Mouse (Mus musculus): ENCODE results near the gene Klk13. TPM values are rescaled to one million over a fixed set of nuclear protein-coding genes. Genes with fewer than 3 reads are reported as not detected.

Klk13 gene
- polyA plus RNA-seq, 1 experiment from 2014 or later = 0.24 TPM

DNA sequence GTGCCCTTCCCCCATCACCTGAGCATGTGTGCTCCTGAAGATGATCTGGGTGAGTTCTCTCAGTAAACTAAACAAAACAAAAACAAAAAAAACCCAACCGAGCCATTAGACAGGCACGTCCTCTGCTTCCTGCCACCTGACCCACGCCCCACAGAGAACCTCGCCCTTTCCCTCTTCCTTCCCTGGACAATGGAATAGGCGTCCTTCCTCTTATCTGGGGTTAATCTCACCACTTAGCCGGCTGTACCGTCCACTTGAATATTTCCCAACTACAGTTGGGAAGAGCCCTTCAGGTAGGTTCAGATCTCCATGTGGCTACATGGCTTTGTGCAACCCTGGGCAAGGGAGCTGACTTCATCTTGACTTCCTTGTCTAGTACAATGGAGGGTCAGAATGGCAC lies 27.3 kb upstream of the Klk13 start:
- no peaks in the 10 kb centered on the region for H3K4me1 ChIP-seq (replicated peaks)
- H3K36me3 ChIP-seq = no peaks in the 10 kb centered on the region
- H3K4me3 ChIP-seq = no peak overlapping the region
- no peak overlapping the region for H3K27ac ChIP-seq (ENCODE audit: poor library complexity, severe bottlenecking)
- 52% methylated on average over 7 of the region's 7 CpGs for WGBS
- H3K9me3 ChIP-seq (replicated peaks) = no peaks in the 10 kb centered on the region
- H3K4me2 ChIP-seq = no peak overlapping the region
- no peaks in the 10 kb centered on the region for H3K27me3 ChIP-seq (replicated peaks)
- no peak overlapping the region for H3K9ac ChIP-seq
- no peak for ATAC-seq (ENCODE audit: insufficient number of reproducible peaks, low FRiP score)

- H3K4me1 ChIP-seq (replicated peaks) = no peaks in the 10 kb centered on the region
- no peaks in the 10 kb centered on the region for H3K9me3 ChIP-seq (replicated peaks)
- H3K4me2 ChIP-seq = no peak within 1 kb of the TSS
- H3K27ac ChIP-seq (ENCODE audit: poor library complexity, severe bottlenecking) = no peak within 1 kb of the TSS
- no peak for ATAC-seq (ENCODE audit: insufficient number of reproducible peaks, low FRiP score)
- H3K27me3 ChIP-seq (replicated peaks) = no peaks in the 10 kb centered on the region
- H3K36me3 ChIP-seq = no peaks in the 10 kb centered on the region
- no peak within 1 kb of the TSS for H3K9ac ChIP-seq
- no peak within 1 kb of the TSS for H3K4me3 ChIP-seq
Observed at GRCm38 (mm10) chr7:43690118-43690517, 22.2 kb upstream of the Klk13 start, which contains the start of gene Klk14. Gene Klk14 (plus strand): TSS chr7:43690418.

- H3K9ac ChIP-seq = no peak overlapping the region
- peaks cover 12% of the 10 kb centered on the region for H3K4me1 ChIP-seq (replicated peaks)
- no peaks in the 10 kb centered on the region for H3K9me3 ChIP-seq (replicated peaks)
- H3K4me2 ChIP-seq = no peak overlapping the region
- peaks cover 16% of the 10 kb centered on the region for H3K27me3 ChIP-seq (replicated peaks)
- H3K27ac ChIP-seq (ENCODE audit: poor library complexity, severe bottlenecking) = no peak overlapping the region
- no peak for ATAC-seq (ENCODE audit: insufficient number of reproducible peaks, low FRiP score)
- no peaks in the 10 kb centered on the region for H3K36me3 ChIP-seq
- WGBS = 80% methylated on average over 3 of the region's 3 CpGs
- H3K4me3 ChIP-seq = no peak overlapping the region
Observed at GRCm38 (mm10) chr7:43710031-43710430, 2.3 kb upstream of the Klk13 start.

DNA sequence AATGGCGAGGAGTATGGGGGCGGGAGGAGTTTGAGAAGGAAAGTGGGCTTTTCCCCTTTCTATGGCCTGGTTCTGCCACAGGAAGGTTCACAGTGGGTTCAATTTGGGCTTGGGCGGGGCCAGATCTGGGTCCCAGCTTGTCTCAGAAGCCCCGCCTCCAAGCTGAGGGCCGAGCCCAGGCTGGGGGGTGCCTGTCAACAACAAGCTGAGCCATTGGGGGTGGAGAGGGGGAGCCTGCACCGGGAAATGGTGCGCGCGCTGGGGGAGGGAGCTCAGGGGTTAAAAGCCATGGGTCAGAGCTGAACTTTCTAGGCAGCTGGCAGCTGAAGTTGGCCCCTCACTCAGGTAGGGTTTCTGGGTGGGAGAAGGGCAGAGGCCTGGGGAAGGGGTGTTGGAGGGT lies 550 bp downstream of the Klk13 start:
- no peaks in the 10 kb centered on the region for H3K36me3 ChIP-seq
- no peak overlapping the region for H3K9ac ChIP-seq
- H3K4me2 ChIP-seq = peak overlapping the region; percentile 51
- no peak overlapping the region; the same call in 1 of the 2 replicates for H3K4me3 ChIP-seq
- 5% methylated on average over 9 of the region's 9 CpGs for WGBS
- ATAC-seq (ENCODE audit: insufficient number of reproducible peaks, low FRiP score) = 0 out of 2 replicates have a peak, but pooled peaks have one; percentile 11
- H3K27me3 ChIP-seq (replicated peaks) = peaks cover 16% of the 10 kb centered on the region
- no peaks in the 10 kb centered on the region for H3K9me3 ChIP-seq (replicated peaks)
- peaks cover 12% of the 10 kb centered on the region for H3K4me1 ChIP-seq (replicated peaks)
- H3K27ac ChIP-seq (ENCODE audit: poor library complexity, severe bottlenecking) = no peak overlapping the region

GRCm38 (mm10) chr7:43713741-43714351 lies 1.5 kb downstream of the Klk13 start:
- Histone ChIP-seq H3K4me2 (peak overlapping the region; percentile 51), H3K27me3 (replicated peaks) (peaks cover 16% of the 10 kb centered on the region), H3K4me3 (peak overlapping the region; percentile 11; the same call in 1 of the 2 replicates), H3K36me3 (no peaks in the 10 kb centered on the region), H3K4me1 (replicated peaks) (peaks cover 12% of the 10 kb centered on the region), H3K27ac (ENCODE audit: poor library complexity, severe bottlenecking) (no peak overlapping the region), H3K9ac (no peak overlapping the region), H3K9me3 (replicated peaks) (no peaks in the 10 kb centered on the region)
- no peak for ATAC-seq (ENCODE audit: insufficient number of reproducible peaks, low FRiP score)
- whole genome bisulfite sequencing = 6% methylated on average over 19 of the region's 19 CpGs

- Histone ChIP-seq H3K4me2 (no peak overlapping the region), H3K4me3 (no peak overlapping the region), H3K4me1 (replicated peaks) (no peaks in the 10 kb centered on the region), H3K9me3 (replicated peaks) (no peaks in the 10 kb centered on the region; the same call in 1 of the 2 replicates), H3K27me3 (replicated peaks) (no peaks in the 10 kb centered on the region), H3K27ac (ENCODE audit: poor library complexity, severe bottlenecking) (no peak overlapping the region), H3K36me3 (no peaks in the 10 kb centered on the region), H3K9ac (no peak overlapping the region)
- WGBS = 39% methylated on average over 1 of the region's 1 CpGs
- ATAC-seq (ENCODE audit: insufficient number of reproducible peaks, low FRiP score) = no peak
Observed at GRCm38 (mm10) chr7:43747788-43748187, 35.4 kb downstream of the Klk13 start.

DNA sequence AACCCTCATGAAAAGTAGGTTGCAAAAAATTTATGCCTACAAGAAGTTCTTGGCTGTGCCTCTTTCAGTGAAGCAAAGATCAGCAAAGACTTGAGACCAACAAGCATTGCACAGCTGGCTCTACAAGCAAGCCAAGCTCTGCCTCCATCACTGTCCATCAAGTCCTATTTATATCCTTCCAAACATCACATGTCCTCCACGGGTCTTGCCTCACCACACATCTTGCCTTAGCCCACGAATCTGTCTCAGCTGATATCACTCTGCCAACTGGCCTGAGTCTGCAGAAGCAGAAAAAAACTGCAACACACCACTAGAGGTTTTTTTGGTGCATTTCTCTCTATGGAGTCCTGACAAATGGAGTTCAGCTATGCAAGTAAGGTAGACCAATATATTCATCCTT lies 40.4 kb downstream of the Klk13 start:
- Histone ChIP-seq H3K9ac (no peak overlapping the region), H3K4me2 (no peak overlapping the region), H3K27me3 (replicated peaks) (no peaks in the 10 kb centered on the region), H3K4me3 (no peak overlapping the region), H3K9me3 (replicated peaks) (no peaks in the 10 kb centered on the region; the same call in 1 of the 2 replicates), H3K4me1 (replicated peaks) (no peaks in the 10 kb centered on the region), H3K27ac (ENCODE audit: poor library complexity, severe bottlenecking) (no peak overlapping the region), H3K36me3 (no peaks in the 10 kb centered on the region)
- WGBS = 50% methylated on average over 2 of the region's 2 CpGs
- no peak for ATAC-seq (ENCODE audit: insufficient number of reproducible peaks, low FRiP score)

DNA sequence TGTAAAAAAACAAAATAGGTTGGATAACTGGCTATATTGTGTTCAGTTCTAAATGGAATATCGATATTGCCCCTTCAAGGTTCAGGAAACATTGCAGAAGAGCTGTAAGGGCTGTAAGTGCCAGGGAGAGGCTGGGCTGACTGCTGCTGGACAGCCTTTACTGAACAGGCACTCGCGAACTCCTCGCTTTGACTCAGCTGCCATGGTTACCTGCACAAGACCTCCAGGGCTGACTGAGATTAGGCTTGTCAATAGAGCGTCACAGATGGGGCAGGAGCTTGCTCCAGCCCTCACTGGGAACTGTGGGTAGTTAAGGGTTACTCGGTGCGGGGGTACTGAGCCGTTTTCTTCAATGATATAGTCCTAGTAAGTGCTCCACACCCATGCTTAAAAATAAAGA lies 54.1 kb downstream of the Klk13 start:
- Histone ChIP-seq H3K36me3 (no peaks in the 10 kb centered on the region), H3K27me3 (replicated peaks) (no peaks in the 10 kb centered on the region), H3K9me3 (replicated peaks) (no peaks in the 10 kb centered on the region), H3K4me1 (replicated peaks) (no peaks in the 10 kb centered on the region), H3K27ac (ENCODE audit: poor library complexity, severe bottlenecking) (no peak overlapping the region), H3K4me3 (no peak overlapping the region), H3K4me2 (no peak overlapping the region), H3K9ac (no peak overlapping the region)
- 44% methylated on average over 8 of the region's 8 CpGs for WGBS
- no peak for ATAC-seq (ENCODE audit: insufficient number of reproducible peaks, low FRiP score)

- no peak within 1 kb of the TSS for H3K4me3 ChIP-seq
- no peak within 1 kb of the TSS for H3K4me2 ChIP-seq
- H3K27ac ChIP-seq (ENCODE audit: poor library complexity, severe bottlenecking) = no peak within 1 kb of the TSS
- no peaks in the 10 kb centered on the region for H3K9me3 ChIP-seq (replicated peaks)
- 70% methylated on average over 4 of the region's 4 CpGs for WGBS
- no peak within 1 kb of the TSS for H3K9ac ChIP-seq
- no peaks in the 10 kb centered on the region for H3K36me3 ChIP-seq
- H3K4me1 ChIP-seq (replicated peaks) = no peaks in the 10 kb centered on the region
- H3K27me3 ChIP-seq (replicated peaks) = no peaks in the 10 kb centered on the region
- no peak for ATAC-seq (ENCODE audit: insufficient number of reproducible peaks, low FRiP score)
Observed at GRCm38 (mm10) chr7:43768597-43768996, 56.2 kb downstream of the Klk13 start, which contains the start of gene Klk12. Gene Klk12 (plus strand): TSS chr7:43768897.

DNA sequence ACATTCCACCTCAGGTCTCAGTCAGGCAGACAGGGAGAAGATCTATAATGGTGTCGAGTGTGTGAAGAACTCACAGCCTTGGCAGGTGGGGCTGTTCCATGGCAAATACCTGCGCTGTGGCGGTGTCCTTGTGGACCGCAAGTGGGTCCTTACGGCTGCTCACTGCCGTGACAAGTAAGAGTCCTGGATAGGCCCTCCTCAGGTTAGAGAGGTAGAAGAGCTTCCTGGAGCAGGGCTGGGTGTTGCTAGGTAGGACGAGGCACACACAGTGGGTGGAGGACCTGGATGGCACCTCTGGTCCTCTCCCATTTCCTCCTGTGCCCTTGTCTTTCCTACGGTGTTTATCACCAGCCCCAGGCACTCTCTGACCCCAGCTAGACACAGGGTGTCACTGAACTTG lies 57.3 kb downstream of the Klk13 start:
- Histone ChIP-seq H3K9me3 (replicated peaks) (no peaks in the 10 kb centered on the region), H3K36me3 (no peaks in the 10 kb centered on the region), H3K9ac (no peak overlapping the region), H3K27ac (ENCODE audit: poor library complexity, severe bottlenecking) (no peak overlapping the region), H3K27me3 (replicated peaks) (no peaks in the 10 kb centered on the region), H3K4me3 (no peak overlapping the region), H3K4me1 (replicated peaks) (no peaks in the 10 kb centered on the region), H3K4me2 (no peak overlapping the region)
- no peak for ATAC-seq (ENCODE audit: insufficient number of reproducible peaks, low FRiP score)
- 88% methylated on average over 8 of the region's 8 CpGs for WGBS

- H3K9me3 ChIP-seq (replicated peaks) = no peaks in the 10 kb centered on the region
- no peaks in the 10 kb centered on the region for H3K27me3 ChIP-seq (replicated peaks)
- no peak overlapping the region for H3K27ac ChIP-seq (ENCODE audit: poor library complexity, severe bottlenecking)
- no peak overlapping the region for H3K9ac ChIP-seq
- H3K4me1 ChIP-seq (replicated peaks) = no peaks in the 10 kb centered on the region
- H3K4me2 ChIP-seq = no peak overlapping the region
- WGBS = 91% methylated on average over 10 of the region's 10 CpGs
- H3K36me3 ChIP-seq = no peaks in the 10 kb centered on the region
- ATAC-seq (ENCODE audit: insufficient number of reproducible peaks, low FRiP score) = peak; percentile 27; the same call in 1 of the 2 replicates
- no peak overlapping the region for H3K4me3 ChIP-seq
Observed at GRCm38 (mm10) chr7:43770701-43771100, 58.3 kb downstream of the Klk13 start.

GRCm38 (mm10) chr7:43771916-43772315 lies 59.5 kb downstream of the Klk13 start:
- ATAC-seq (ENCODE audit: insufficient number of reproducible peaks, low FRiP score) = no peak
- Histone ChIP-seq H3K9ac (no peak overlapping the region), H3K4me1 (replicated peaks) (no peaks in the 10 kb centered on the region), H3K4me2 (no peak overlapping the region), H3K27ac (ENCODE audit: poor library complexity, severe bottlenecking) (no peak overlapping the region), H3K27me3 (replicated peaks) (no peaks in the 10 kb centered on the region), H3K36me3 (no peaks in the 10 kb centered on the region), H3K4me3 (no peak overlapping the region), H3K9me3 (replicated peaks) (no peaks in the 10 kb centered on the region)
- WGBS = 79% methylated on average over 6 of the region's 6 CpGs

Data from heart, embryonic 12.5 days (tissue).